Mouse (Mus musculus) cerebellum, adult 2 months (tissue): ENCODE data around the gene Tmem270.

Experiments used
- CTCF ChIP-seq: fragments of 200-500 bp; IDR thresholded peaks from 2 replicates; pipeline ENCODE4 v1.5.1; 2011; ENCODE audit warnings: low read depth, mild to moderate bottlenecking, control low read depth, low read length, moderate library complexity, borderline replicate concordance; ENCODE audit not compliant: insufficient read depth
- POLR2A ChIP-seq: fragments of 200-500 bp; IDR thresholded peaks from 2 replicates; pipeline ENCODE4 v1.6.1; 2011; ENCODE audit warnings: low read length, control low read depth, borderline replicate concordance; ENCODE audit not compliant: insufficient read depth

DNA sequence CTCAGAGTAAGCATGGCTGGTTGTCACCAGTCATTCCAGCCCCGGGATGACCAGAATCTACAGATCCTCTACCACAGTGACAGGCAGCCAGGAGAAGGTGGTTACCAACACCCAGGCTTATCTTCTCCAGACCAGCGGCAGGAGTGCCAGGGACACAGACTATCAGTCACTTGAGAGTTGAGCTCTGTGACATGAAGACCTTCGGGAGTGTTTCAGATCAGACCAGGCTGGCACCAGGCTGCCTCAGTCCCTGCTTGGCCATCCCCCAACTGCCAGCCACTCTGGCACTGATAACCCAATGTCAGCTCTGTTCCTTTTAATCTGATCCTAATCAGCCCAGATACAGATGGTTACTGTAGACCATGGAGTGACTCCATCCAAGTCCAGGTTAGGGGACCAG is 12.6 kb upstream of the Tmem270 start:
- no peak for TF ChIP-seq CTCF
- no peak for TF ChIP-seq POLR2A
